Mouse (Mus musculus): ENCODE results near the gene Cul7.
A peak's percentile ranks its signal among the peaks of the same experiment; 100 is the strongest.

The Cul7 gene

DNA sequence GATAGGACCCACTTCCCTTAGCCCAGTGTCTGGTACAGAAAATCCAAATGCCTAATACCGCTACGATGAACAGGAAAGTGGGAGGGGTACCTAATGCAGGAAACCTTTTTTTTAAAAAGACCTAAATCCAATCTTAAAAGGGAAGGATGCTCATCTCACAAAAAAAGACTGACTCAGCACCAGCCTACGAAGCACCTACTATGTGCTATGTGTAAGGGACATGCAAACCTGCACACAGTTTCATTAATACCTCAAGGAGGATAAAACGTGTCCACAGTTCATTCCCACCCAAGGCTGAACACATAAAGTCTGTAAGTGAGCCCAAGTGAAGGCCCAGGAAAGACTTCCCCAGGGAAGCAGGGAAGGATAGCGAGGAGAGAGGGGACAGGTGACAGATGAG is 52.4 kb downstream of the Cul7 start:
- DNase-seq (ENCODE audit: extremely low spot score, low read depth, low spot score) = no peak

DNA sequence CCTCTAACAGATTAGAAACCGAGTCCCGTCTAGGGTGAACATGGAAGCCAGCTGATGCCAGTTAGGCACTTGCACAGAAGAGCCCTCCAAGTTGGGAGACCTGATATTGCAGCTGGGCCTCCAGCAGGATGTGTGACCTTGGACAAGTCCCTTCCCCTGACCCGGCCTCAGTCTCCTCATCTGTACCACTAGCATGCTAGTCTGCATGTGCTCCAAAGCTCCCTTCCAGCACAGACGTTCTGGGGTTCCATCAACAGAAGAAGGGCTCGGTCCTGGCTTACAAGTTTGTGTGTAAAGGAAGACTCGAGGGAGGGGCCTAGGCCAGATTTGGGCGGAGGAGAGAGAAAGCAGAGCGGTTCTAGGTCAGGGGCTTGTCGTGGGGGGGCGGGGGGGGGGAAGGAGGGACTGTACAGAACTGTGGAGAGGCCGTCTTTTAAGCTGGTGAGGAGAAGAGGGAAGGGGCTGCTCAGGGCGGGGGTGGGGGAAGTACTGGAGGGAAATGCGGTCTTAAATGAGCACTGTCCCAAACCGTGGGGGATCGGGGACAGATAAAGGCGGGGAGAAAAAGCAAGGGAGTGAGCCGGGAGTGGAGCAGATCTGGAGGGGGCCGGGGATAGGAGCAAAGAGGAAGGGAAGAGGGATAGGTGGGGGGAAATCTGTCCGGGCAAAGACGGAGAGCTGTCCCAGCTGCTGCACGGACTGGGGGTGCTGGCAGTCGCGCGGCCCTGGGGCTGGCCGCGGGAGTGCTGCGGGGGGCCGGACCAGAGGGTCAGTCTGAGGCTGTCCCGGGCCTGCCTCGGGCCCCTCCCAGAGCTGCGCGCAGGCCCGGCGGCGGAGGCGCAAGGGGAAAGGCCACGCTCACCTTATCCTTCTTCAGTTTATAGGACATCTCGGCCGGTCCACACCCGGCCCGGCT is 54.1 kb downstream of the Cul7 start:
- no peak for DNase-seq (ENCODE audit: extremely low spot score, low read depth, low spot score)

DNA sequence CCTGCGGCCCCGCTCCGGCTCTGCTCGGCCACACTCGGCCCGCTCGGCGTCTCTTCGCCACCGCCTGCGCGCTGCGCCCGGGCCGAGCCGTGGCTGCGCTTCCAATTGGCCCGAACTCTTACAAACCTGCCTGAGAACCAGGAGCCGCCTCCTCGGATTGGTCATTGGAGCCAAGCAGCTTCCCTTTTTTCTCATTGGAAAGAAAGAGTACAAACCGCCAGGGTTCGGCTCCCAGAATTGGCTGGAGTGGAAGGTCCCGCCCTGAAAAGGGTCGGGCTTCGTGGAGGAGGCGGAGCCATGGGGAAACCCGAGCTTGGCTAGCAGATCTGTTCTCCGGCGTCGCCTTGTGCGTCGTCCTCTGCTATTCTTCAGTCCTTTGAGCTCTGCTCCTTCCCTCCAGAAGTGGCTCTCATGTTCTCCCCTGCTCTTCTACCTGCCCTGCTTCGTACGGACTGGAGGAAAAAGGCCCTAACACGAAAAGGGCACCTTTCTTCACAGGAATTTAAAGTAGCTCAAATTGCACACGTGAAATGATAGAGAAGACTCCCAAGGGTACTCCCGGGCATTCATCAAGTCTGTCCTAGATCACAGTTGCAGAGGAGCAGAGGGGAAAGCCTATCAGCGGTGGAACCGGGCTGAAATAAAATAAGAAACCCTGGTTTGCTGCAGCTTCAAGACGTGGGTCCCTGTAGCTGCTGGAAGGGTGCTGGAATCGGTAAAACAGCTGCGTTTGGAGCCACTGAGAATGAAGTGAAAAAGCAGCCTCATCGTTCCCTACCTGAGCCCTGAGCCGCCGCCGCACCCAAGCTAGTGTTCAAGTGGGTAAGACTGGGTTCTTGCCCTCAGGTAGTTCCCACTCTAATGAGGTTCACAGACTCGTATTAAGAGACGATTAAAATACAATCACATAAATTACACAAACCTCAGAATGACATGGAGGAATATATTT is 55.0 kb downstream of the Cul7 start, which contains the start of gene Ppp2r5d:
Ppp2r5d (minus strand) TSS at position 225 of the 949 bp plus-strand sequence.
- DNase-seq (ENCODE audit: extremely low spot score, low read depth, low spot score) = peak; percentile 94

DNA sequence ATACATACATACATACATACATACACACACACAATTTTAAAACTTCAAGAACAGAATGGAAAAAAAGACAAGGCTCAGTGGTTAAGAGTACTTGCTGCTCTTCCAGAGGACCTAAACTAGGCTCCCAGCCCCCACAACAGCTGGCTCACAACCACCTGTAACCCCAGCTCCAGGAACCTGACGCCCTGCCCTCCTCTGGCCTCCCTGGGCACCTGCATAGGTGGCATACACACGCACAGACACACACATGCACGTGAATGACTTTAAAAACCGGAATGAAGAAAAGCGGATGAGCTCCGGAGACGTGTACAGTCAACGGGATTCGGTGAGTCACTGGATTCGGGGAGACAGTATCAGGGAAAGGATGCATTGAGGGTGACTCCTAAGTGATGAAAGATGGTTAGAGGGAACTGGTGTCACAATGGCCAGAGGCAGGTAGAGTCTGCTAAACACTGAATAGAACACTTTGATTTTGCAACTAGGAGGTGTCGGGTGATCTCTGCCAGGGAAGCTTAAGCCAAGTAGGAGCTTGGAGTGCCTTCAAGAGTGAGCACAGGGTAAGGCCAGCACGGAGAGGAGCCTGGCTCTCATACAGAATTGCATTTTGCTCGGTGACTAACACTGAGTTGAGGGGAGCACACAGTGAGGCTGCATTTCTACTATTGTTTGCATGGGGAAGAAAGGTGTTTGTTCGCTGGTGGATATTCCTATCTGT is 56.4 kb downstream of the Cul7 start:
- DNase-seq (ENCODE audit: extremely low spot score, low read depth, low spot score) = no peak

DNA sequence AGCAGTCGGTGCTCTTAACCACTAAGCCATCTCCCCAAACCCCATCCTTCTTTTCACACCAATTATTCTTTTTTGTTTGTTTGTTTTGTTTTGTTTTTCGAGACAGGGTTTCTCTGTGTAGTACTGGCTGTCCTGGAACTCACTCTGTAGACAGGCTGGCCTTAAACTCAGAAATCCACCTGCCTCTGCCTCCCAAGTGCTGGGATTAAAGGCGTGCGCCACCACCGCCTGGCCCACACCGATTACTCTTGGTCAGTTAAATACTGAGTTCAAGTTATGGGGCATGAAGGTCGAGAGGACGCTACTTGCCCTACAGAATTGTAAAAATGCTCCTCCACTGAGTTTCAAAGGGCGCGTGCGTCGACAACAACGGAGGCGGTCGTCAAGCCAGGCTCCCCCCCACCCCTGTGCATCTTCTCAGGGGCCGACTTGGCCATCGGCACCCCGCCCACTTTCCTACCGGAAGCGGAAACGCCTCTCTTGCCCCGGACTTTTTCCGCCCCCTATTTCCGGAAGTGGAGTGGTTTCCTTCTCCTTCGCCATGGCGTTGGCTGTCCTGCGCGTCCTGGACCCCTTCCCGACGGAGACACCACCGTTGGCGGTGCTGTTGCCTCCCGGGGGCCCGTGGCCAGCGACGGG is 60.9 kb downstream of the Cul7 start, which contains the start of gene Pex6:
Pex6 (plus strand) TSS at position 505 of the 639 bp plus-strand sequence.
- peak; percentile 73 for DNase-seq (ENCODE audit: extremely low spot score, low read depth, low spot score)

DNA sequence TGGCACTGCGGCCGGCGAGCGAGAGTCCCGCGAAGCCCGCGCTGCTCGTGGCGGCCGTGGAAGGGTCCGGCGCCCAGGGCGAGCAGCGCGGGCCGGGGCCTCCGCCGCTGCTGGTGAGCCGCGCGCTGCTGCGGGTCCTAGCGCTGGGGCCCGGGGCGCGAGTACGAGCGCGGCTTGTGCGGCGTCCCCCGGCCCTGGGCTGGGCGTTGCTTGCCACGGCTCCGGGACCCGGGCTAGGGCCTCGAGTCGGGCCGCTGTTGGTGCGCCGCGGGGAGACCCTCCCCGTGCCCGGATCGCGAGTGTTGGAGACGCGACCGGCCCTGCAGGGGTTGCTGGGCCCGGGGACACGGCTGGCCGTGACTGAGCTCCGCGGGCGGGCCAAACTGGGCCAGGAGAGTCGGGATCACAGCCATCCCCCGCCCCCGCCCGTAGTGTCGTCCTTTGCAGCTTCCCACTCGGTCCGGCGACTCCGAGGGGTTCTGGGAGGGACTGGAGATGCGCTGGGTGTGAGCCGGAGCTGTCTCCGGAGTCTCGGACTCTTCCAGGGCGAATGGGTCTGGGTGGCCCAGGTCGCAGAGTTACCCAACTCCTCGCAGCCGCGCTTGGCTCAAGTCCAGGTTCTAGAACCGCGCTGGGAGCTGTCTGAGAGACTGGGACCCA is 61.6 kb downstream of the Cul7 start:
- no peak for DNase-seq (ENCODE audit: extremely low spot score, low read depth, low spot score)

DNA sequence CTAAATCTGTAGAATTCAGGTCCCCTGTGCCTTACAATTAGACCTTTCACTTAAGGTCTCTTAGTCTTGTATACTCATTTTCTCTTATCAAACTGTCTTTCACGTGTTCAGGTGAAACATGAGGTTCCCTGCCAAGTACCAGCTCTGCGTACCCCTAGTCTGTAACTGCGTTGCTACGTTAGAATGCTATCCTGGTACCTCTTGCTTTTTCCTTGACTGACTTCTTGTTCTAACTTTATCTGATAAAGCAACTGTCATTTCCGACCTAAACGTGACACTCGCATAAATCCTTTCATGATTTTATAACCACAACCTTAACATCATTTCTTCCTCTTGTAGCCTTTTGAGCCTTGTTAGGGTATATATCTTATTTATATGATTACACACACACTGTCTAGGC is 62.3 kb downstream of the Cul7 start:
- DNase-seq (ENCODE audit: extremely low spot score, low read depth, low spot score) = no peak

DNA sequence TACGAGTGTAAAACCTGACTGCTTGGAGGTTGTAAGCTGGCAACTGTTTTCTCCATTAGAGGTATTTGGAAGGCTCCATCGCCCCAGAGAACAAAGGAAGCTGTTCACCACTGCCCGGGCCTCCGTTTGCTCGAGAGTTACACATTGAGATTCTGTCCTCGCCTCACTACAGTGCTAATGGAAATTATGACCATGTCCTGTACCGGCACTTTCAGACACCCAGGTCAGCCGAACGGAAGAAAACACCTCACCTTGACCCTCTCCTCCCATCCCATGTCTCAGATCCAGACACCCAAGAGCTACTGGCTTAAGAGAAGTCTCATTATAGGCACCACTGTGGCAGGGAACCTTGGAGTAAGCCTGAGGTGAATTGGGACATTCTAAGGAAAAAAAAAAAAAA is 63.7 kb downstream of the Cul7 start:
- DNase-seq (ENCODE audit: extremely low spot score, low read depth, low spot score) = no peak

All from hindlimb bud, embryonic 11.5 days (tissue).